Mouse (Mus musculus) liver, embryonic 14.5 days (tissue): ENCODE data around the gene Vwa3a.

Experiments
- CTCF ChIP-seq: IDR thresholded peaks from 2 replicates; pipeline ENCODE4 v1.5.1; 2016; ENCODE audit warnings: antibody characterized with exemption, low read depth, control low read depth
- EP300 ChIP-seq: IDR thresholded peaks from 2 replicates; pipeline ENCODE4 v1.6.1; 2016; ENCODE audit warnings: antibody characterized with exemption, low read depth

GRCm38 (mm10) chr7:120825097-120825496, 86.0 kb downstream of the Vwa3a start:
- no peak for TF ChIP-seq CTCF
- no peak for TF ChIP-seq EP300
